ENCODE assay signal across 15 mouse cellular contexts in the genomic region with DNA sequence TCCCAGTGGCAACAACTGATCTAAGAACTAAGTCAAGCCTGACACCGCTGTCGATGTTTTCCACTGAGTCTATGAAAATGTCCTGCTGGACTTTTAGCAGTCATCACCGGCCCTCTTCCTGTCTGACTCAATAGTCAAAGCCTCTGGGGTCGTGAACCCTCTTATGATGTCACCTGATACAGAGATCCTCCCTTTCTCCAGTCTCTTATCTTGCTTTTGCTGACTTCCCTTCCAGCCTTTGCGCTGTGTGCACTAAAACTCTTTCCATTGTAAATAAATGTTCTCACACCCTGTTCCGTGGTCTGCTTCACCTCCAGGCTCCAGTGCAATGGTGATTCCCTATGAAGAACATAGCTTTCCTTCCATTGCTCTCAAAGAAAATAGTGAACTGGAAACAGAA. TPM values are rescaled to one million over a fixed set of nuclear protein-coding genes. Genes with fewer than 3 reads are reported as not detected.
A peak's percentile ranks its signal among the peaks of the same experiment; 100 is the strongest.
DNase-seq lines count a peak whose midpoint lies in the region; ATAC-seq and TF ChIP-seq lines count a peak whose summit lies in the region.
"Had no signal": no experiment of that assay in that cellular context is flagged by ENCODE, and none has a peak within 500 bp of the region (broad histone marks: within the 10 kb centered on the region; RNA-seq: fewer than 3 reads in every experiment).

No protein-coding gene starts in this region.

- H3K4me3 ChIP-seq in MEL (ENCODE audit: control insufficient read depth in 1 of 2, insufficient read depth in 1 of 2, low read depth in 2 of 2, low read length in 2 of 2): no peak overlapping the region
- no peak overlapping the region for H3K4me3 ChIP-seq in intestine, embryonic 16.5 days (ENCODE audit: low read length)

- no peak for TF ChIP-seq EP300 in MEL (IDR thresholded peaks at IDR 0.05; ENCODE audit: low read depth in 1 of 2, low read length in 2 of 2)

- no peaks in the 10 kb centered on the region; a peak in 2 of 4 replicates for H3K27me3 ChIP-seq in MEL (ENCODE audit: control insufficient read depth in 1 of 2, insufficient read depth in 2 of 2, low read length in 2 of 2)
- no peaks in the 10 kb centered on the region for H3K27me3 ChIP-seq in intestine, embryonic 16.5 days (replicated peaks; ENCODE audit: control insufficient read depth, insufficient read depth, low read length)

- 0 out of 4 replicates have a peak, but pooled peaks cover 0 to 3% of the 10 kb centered on the region in 2 experiments for H3K4me1 ChIP-seq in MEL (ENCODE audit: control insufficient read depth in 1 of 2, insufficient read depth in 2 of 2, low read length in 2 of 2)
- 0 out of 2 replicates have a peak, but pooled peaks cover 3% of the 10 kb centered on the region for H3K4me1 ChIP-seq in intestine, embryonic 16.5 days (ENCODE audit: control insufficient read depth, insufficient read depth, low read length)

- WGBS in intestine, embryonic 16.5 days: 53% methylated on average over 6 of the region's 6 CpGs

- no peak overlapping the region for H3K9ac ChIP-seq in MEL (ENCODE audit: control insufficient read depth, low read depth, low read length, poor library complexity, severe bottlenecking)
- no peak overlapping the region for H3K9ac ChIP-seq in intestine, embryonic 16.5 days (ENCODE audit: low read depth, low read length)
- H3K9ac ChIP-seq: forebrain, postnatal 0 days had no signal

- TF ChIP-seq POLR2A in MEL (IDR thresholded peaks at IDR 0.05; ENCODE audit: control insufficient read depth in 1 of 2, insufficient read depth in 1 of 2, low read depth in 1 of 2, low read length in 2 of 2, poor library complexity in 1 of 2): no peak

- no peak for TF ChIP-seq CTCF in MEL (IDR thresholded peaks at IDR 0.05 in 2 of 3, conservative IDR thresholded peaks at IDR 0.05 in 1 of 3; ENCODE audit: control insufficient read depth in 1 of 3, insufficient read depth in 1 of 3, low read depth in 2 of 3, low read length in 3 of 3, poor library complexity in 1 of 3, severe bottlenecking in 1 of 3)

- peak; percentile 48 for DNase-seq in MEL (ENCODE audit: low read depth, low spot score)
- DNase-seq in heart, adult 9 months (ENCODE audit: low spot score in 2 of 2): peak; percentile 61 to 67
- peak; percentile 53 for DNase-seq in lung, postnatal 25 days (ENCODE audit: low spot score)
- no peak for DNase-seq in gastrocnemius, adult 8-10 months (ENCODE audit: low spot score in 2 of 2)
- DNase-seq in kidney, postnatal 25 days: no peak
- DNase-seq: forebrain, postnatal 0 days; kidney, postnatal 10 days; right cerebral cortex, postnatal 14 days had no signal

- ATAC-seq in intestine, embryonic 16.5 days: peak; percentile 63; the same call in 1 of the 2 replicates
- no peak for ATAC-seq in monocyte, adult 5-6 weeks (replicated peaks; ENCODE audit: insufficient number of reproducible peaks, low FRiP score, low TSS enrichment, poor library complexity, severe bottlenecking)
- ATAC-seq: forebrain, postnatal 0 days had no signal

- H3K4me2 ChIP-seq in intestine, embryonic 16.5 days (ENCODE audit: low read depth, low read length): no peak overlapping the region

- H3K36me3 ChIP-seq in MEL (ENCODE audit: control insufficient read depth in 1 of 2, insufficient read depth in 2 of 2, low read length in 2 of 2): no peaks in the 10 kb centered on the region
- H3K36me3 ChIP-seq in intestine, embryonic 16.5 days (ENCODE audit: control insufficient read depth, insufficient read depth, low read length): no peaks in the 10 kb centered on the region

- H3K79me2 ChIP-seq in MEL (ENCODE audit: control insufficient read depth, insufficient read depth, low read length, poor library complexity): no peaks in the 10 kb centered on the region

- H3K9me3 ChIP-seq in MEL (replicated peaks; ENCODE audit: insufficient read depth, low read length): no peaks in the 10 kb centered on the region
- H3K9me3 ChIP-seq in intestine, embryonic 16.5 days (ENCODE audit: control insufficient read depth, low read length): no peaks in the 10 kb centered on the region

- no peak for TF ChIP-seq RAD21 in MEL (IDR thresholded peaks at IDR 0.05; ENCODE audit: low read depth, low read length)

- H3K27ac ChIP-seq in MEL (ENCODE audit: control insufficient read depth, low read depth, low read length): no peak overlapping the region
- no peak overlapping the region for H3K27ac ChIP-seq in intestine, embryonic 16.5 days (ENCODE audit: low read length)

TF ChIP-seq in MEL, 35 proteins besides CTCF, POLR2A, EP300 and RAD21:
- TF ChIP-seq MEF2A (IDR thresholded peaks at IDR 0.05; ENCODE audit: extremely low read depth, insufficient replicate concordance, low read depth, low read length, poor library complexity, severe bottlenecking): no peak
- TF ChIP-seq ZC3H11A (IDR thresholded peaks at IDR 0.05; ENCODE audit: low read depth, low read length): no peak
- TF ChIP-seq MYB (IDR thresholded peaks at IDR 0.05; ENCODE audit: low read depth, low read length): no peak
- TF ChIP-seq ZMIZ1 (IDR thresholded peaks at IDR 0.05; ENCODE audit: low read depth, low read length): no peak
- no peak for TF ChIP-seq ZKSCAN1 (IDR thresholded peaks at IDR 0.05; ENCODE audit: low read depth, low read length)
- TF ChIP-seq TAL1 (IDR thresholded peaks at IDR 0.05; ENCODE audit: low read length): no peak
- peak; percentile 30; the same call in 1 of the 2 replicates for TF ChIP-seq GATA1 (IDR thresholded peaks at IDR 0.05; ENCODE audit: low read depth, low read length)
- TF ChIP-seq RCOR1 (IDR thresholded peaks at IDR 0.05; ENCODE audit: low read depth, low read length): no peak
- no peak for TF ChIP-seq E2F4 (IDR thresholded peaks at IDR 0.05; ENCODE audit: borderline replicate concordance, low read depth, low read length)
- TF ChIP-seq CHD2 (IDR thresholded peaks at IDR 0.05; ENCODE audit: low read length): no peak
- TF ChIP-seq SIN3A (IDR thresholded peaks at IDR 0.05; ENCODE audit: low read length): no peak
- TF ChIP-seq USF1 (IDR thresholded peaks at IDR 0.05; ENCODE audit: low read depth, low read length): 0 out of 2 replicates have a peak, but pooled peaks have one; percentile 7
- no peak for TF ChIP-seq NRF1 (IDR thresholded peaks at IDR 0.05; ENCODE audit: insufficient read depth, low read depth, low read length, poor library complexity, severe bottlenecking)
TF ChIP-seq in MEL: peak in this region for 2.

RNA-seq across cellular contexts. Expression of gene Gm17571, which starts 16.3 kb away (rescaled TPM):
- total RNA-seq in MEL (2012; rRNA removed): not detected in 2 replicates
- polyA plus RNA-seq in MEL (2012; ENCODE audit: insufficient read depth in 1 of 2, insufficient read length in 2 of 2, low read depth in 1 of 2, low replicate concordance in 2 of 2, missing spikeins in 1 of 2): not detected
- not detected in 2 replicates for polyA plus RNA-seq in intestine, embryonic 16.5 days (2015; fragmentation: Nextera tagmentation; extraction: Ambion mirVana)
- total RNA-seq in gastrocnemius, adult 8-10 months (2022): not detected
- total RNA-seq in monocyte, adult 5-6 weeks (2017): not detected in 3 replicates
- total RNA-seq: ES-E14; forebrain, postnatal 0 days; heart, postnatal 14 days; left cerebral cortex, postnatal 10 days had no signal
- polyA plus RNA-seq: embryonic facial prominence, embryonic 11.5 days; forebrain, postnatal 0 days; neural tube, embryonic 11.5 days had no signal

Comparison
In these comparisons a context has a peak if more than half of its experiments do, and no peak if none do; other contexts are left out.
1. DNase-seq: peak in MEL (single experiment), heart, adult 9 months (2 of 2) and lung, postnatal 25 days (single experiment); none in gastrocnemius, adult 8-10 months (0 of 2) and kidney, postnatal 25 days (0 of 2).